In genomic region chr3:107562591-107562990, GRCm38 (mm10) we compare ENCODE assay signal across 34 mouse cellular contexts. TPM values are rescaled to one million over a fixed set of nuclear protein-coding genes. Genes with fewer than 3 reads are reported as not detected.
DNase-seq lines count a peak whose midpoint lies in the region; ATAC-seq and TF ChIP-seq lines count a peak whose summit lies in the region.
"Had no signal": no experiment of that assay in that cellular context is flagged by ENCODE, and none has a peak within 500 bp of the region (broad histone marks: within the 10 kb centered on the region; RNA-seq: fewer than 3 reads in every experiment).

No protein-coding gene starts in this region.

- no peak overlapping the region for H3K9ac ChIP-seq in kidney, embryonic 14.5 days (ENCODE audit: low read depth, low read length)
- H3K9ac ChIP-seq in midbrain, embryonic 11.5 days (ENCODE audit: low read length), result no peak overlapping the region
- no peak overlapping the region for H3K9ac ChIP-seq in midbrain, embryonic 13.5 days (replicated peaks)
- H3K9ac ChIP-seq: embryonic facial prominence, embryonic 13.5 days; forebrain, embryonic 12.5 days; forebrain, embryonic 15.5 days; heart, embryonic 15.5 days; hindbrain, embryonic 14.5 days had no signal

- no peak for ATAC-seq in cerebellum, adult (ENCODE audit: insufficient number of reproducible peaks, low FRiP score, low TSS enrichment)
- 0 out of 2 replicates have a peak, but pooled peaks have one; percentile 11 for ATAC-seq in kidney, embryonic 14.5 days (ENCODE audit: low FRiP score, low TSS enrichment)
- ATAC-seq in midbrain, embryonic 11.5 days (ENCODE audit: low FRiP score), result no peak
- no peak for ATAC-seq in midbrain, embryonic 13.5 days
- ATAC-seq: activated CD4-positive, CD25-positive, alpha-beta regulatory T cell, adult 4 months; forebrain, embryonic 15.5 days; hindbrain, postnatal 0 days; inflammation-experienced regulatory T-cells, adult 6 months; intestine, embryonic 16.5 days had no signal

- TF ChIP-seq CTCF in layer of hippocampus, adult 2 months (conservative IDR thresholded peaks at IDR 0.05), result no peak

- peaks cover 4% of the 10 kb centered on the region; the same call in 1 of the 2 replicates for H3K4me1 ChIP-seq in kidney, embryonic 14.5 days (ENCODE audit: control insufficient read depth, insufficient read depth, low read length)
- no peaks in the 10 kb centered on the region for H3K4me1 ChIP-seq in midbrain, embryonic 11.5 days (ENCODE audit: control insufficient read depth, insufficient read depth, low read length)
- no peaks in the 10 kb centered on the region for H3K4me1 ChIP-seq in midbrain, embryonic 13.5 days (replicated peaks)
- H3K4me1 ChIP-seq: forebrain, embryonic 12.5 days; forebrain, embryonic 15.5 days had no signal

- peak; percentile 34 to 64 for DNase-seq in cerebellum, postnatal 25 days
- no peak for DNase-seq in kidney, adult 11 months
- peak; percentile 10 for DNase-seq in midbrain, embryonic 11.5 days (ENCODE audit: low spot score, missing footprints)
- DNase-seq in layer of hippocampus, adult 2 months (ENCODE audit: low spot score in 2 of 2), result no peak
- DNase-seq: adrenal gland, adult 8-10 months; adrenal gland, postnatal 25 days; cerebellum, adult 18-20 months; cerebellum, adult 9-11 months; embryo, embryonic 11 days; gastrocnemius, postnatal 25 days; heart, adult 18-20 months; heart, postnatal 10 days; heart, postnatal 4 days had no signal

- no peak overlapping the region for H3K4me3 ChIP-seq in kidney, embryonic 14.5 days (ENCODE audit: low read length)
- no peak overlapping the region for H3K4me3 ChIP-seq in midbrain, embryonic 11.5 days (ENCODE audit: low read depth, low read length)
- H3K4me3 ChIP-seq in midbrain, embryonic 13.5 days (replicated peaks), result no peak overlapping the region
- no peak overlapping the region for H3K4me3 ChIP-seq in layer of hippocampus, adult 2 months
- H3K4me3 ChIP-seq: embryonic facial prominence, embryonic 10.5 days; embryonic facial prominence, embryonic 13.5 days; erythroblast, embryonic 14.5 days; forebrain, embryonic 12.5 days; forebrain, embryonic 15.5 days; heart, embryonic 15.5 days had no signal

- no peaks in the 10 kb centered on the region for H3K9me3 ChIP-seq in kidney, embryonic 14.5 days (ENCODE audit: control insufficient read depth, low read length)
- H3K9me3 ChIP-seq in midbrain, embryonic 11.5 days (ENCODE audit: control insufficient read depth, low read length), result no peaks in the 10 kb centered on the region
- H3K9me3 ChIP-seq in midbrain, embryonic 13.5 days, result no peaks in the 10 kb centered on the region
- H3K9me3 ChIP-seq: embryonic facial prominence, embryonic 10.5 days; embryonic facial prominence, embryonic 13.5 days; forebrain, embryonic 12.5 days; forebrain, embryonic 15.5 days; heart, embryonic 15.5 days had no signal

- peaks cover 11% of the 10 kb centered on the region for H3K27me3 ChIP-seq in kidney, embryonic 14.5 days (ENCODE audit: control insufficient read depth, insufficient read depth, low read length)
- H3K27me3 ChIP-seq in midbrain, embryonic 11.5 days (ENCODE audit: control insufficient read depth, insufficient read depth, low read length), result no peaks in the 10 kb centered on the region
- H3K27me3 ChIP-seq in midbrain, embryonic 13.5 days, result no peaks in the 10 kb centered on the region
- H3K27me3 ChIP-seq: embryonic facial prominence, embryonic 13.5 days; forebrain, embryonic 15.5 days had no signal

- no peak overlapping the region for H3K4me2 ChIP-seq in kidney, embryonic 14.5 days (replicated peaks; ENCODE audit: low read depth, low read length)
- no peak overlapping the region for H3K4me2 ChIP-seq in midbrain, embryonic 11.5 days
- H3K4me2 ChIP-seq in midbrain, embryonic 13.5 days (replicated peaks), result no peak overlapping the region
- H3K4me2 ChIP-seq: embryonic facial prominence, embryonic 13.5 days; forebrain, embryonic 12.5 days; forebrain, embryonic 15.5 days; heart, embryonic 11.5 days; heart, embryonic 15.5 days; hindbrain, embryonic 14.5 days had no signal

- H3K36me3 ChIP-seq in kidney, embryonic 14.5 days (ENCODE audit: control insufficient read depth, insufficient read depth, low read length), result no peaks in the 10 kb centered on the region
- no peaks in the 10 kb centered on the region for H3K36me3 ChIP-seq in midbrain, embryonic 11.5 days (ENCODE audit: control insufficient read depth, insufficient read depth, low read length)
- H3K36me3 ChIP-seq in midbrain, embryonic 13.5 days, result no peaks in the 10 kb centered on the region
- H3K36me3 ChIP-seq: embryonic facial prominence, embryonic 10.5 days; embryonic facial prominence, embryonic 13.5 days; forebrain, embryonic 12.5 days; forebrain, embryonic 15.5 days; heart, embryonic 15.5 days had no signal

- 45% methylated on average over 4 of the region's 4 CpGs for WGBS in kidney, embryonic 14.5 days
- WGBS in midbrain, embryonic 11.5 days, result 82% methylated on average over 4 of the region's 4 CpGs
- WGBS in midbrain, embryonic 13.5 days, result 82% methylated on average over 4 of the region's 4 CpGs

- H3K27ac ChIP-seq in kidney, embryonic 14.5 days (ENCODE audit: low read depth, low read length), result no peak overlapping the region
- no peak overlapping the region for H3K27ac ChIP-seq in midbrain, embryonic 11.5 days (ENCODE audit: low read depth, low read length)
- H3K27ac ChIP-seq in midbrain, embryonic 13.5 days, result no peak overlapping the region
- no peak overlapping the region for H3K27ac ChIP-seq in layer of hippocampus, adult 2 months
- H3K27ac ChIP-seq: embryonic facial prominence, embryonic 13.5 days; forebrain, embryonic 12.5 days; forebrain, embryonic 15.5 days; hindbrain, embryonic 14.5 days; hindbrain, postnatal 0 days had no signal

RNA-seq across cellular contexts. Expression of gene Ubl4b, which starts 7.7 kb away (rescaled TPM):
- not detected in 2 replicates for polyA plus RNA-seq in kidney, embryonic 14.5 days (2014; fragmentation: Nextera tagmentation; extraction: Ambion mirVana)
- polyA plus RNA-seq in midbrain, embryonic 11.5 days (2014; fragmentation: Nextera tagmentation; extraction: Ambion mirVana), result not detected in 2 replicates
- polyA plus RNA-seq in midbrain, embryonic 13.5 days (2015; fragmentation: Nextera tagmentation; extraction: Ambion mirVana), result not detected in 2 replicates
- not detected for total RNA-seq in layer of hippocampus, adult 2 months (2021)
- total RNA-seq: adrenal gland, adult 8-10 months; adrenal gland, postnatal 25 days; ES-E14; gastrocnemius, adult 8-10 months; gastrocnemius, postnatal 25 days; heart, adult 18-20 months; heart, postnatal 10 days; heart, postnatal 4 days; hindbrain, postnatal 0 days had no signal
- polyA plus RNA-seq: activated CD4-positive, CD25-positive, alpha-beta regulatory T cell, adult 4 months; brain, embryonic 14.5 days; cortical plate, adult 2 months; erythroblast, embryonic 14.5 days; forebrain, embryonic 15.5 days; heart, embryonic 11.5 days; heart, embryonic 15.5 days; hindbrain, embryonic 11.5 days; hindbrain, embryonic 14.5 days; hindbrain, postnatal 0 days; inflammation-experienced regulatory T-cells, adult 6 months; intestine, embryonic 16.5 days had no signal

RNA-seq across cellular contexts. Expression of gene Alx3, which starts 32.2 kb away (rescaled TPM):
- 0.26 TPM in 1 of 2 replicates, not detected in the other for polyA plus RNA-seq in kidney, embryonic 14.5 days (2014; fragmentation: Nextera tagmentation; extraction: Ambion mirVana)
- polyA plus RNA-seq in midbrain, embryonic 11.5 days (2014; fragmentation: Nextera tagmentation; extraction: Ambion mirVana), result 2.8 and 3.3 TPM in 2 replicates
- 0.49 and 1.2 TPM in 2 replicates for polyA plus RNA-seq in midbrain, embryonic 13.5 days (2015; fragmentation: Nextera tagmentation; extraction: Ambion mirVana)
- under 1 TPM; 0.56 to 0.84 TPM for total RNA-seq in layer of hippocampus, adult 2 months (2021)
- total RNA-seq: adrenal gland, adult 8-10 months; adrenal gland, postnatal 25 days; gastrocnemius, adult 8-10 months; gastrocnemius, postnatal 25 days; heart, adult 18-20 months; heart, postnatal 4 days had no signal
- polyA plus RNA-seq: activated CD4-positive, CD25-positive, alpha-beta regulatory T cell, adult 4 months; erythroblast, embryonic 14.5 days; gonadal fat pad, adult 2 months; hindbrain, embryonic 14.5 days; inflammation-experienced regulatory T-cells, adult 6 months; intestine, embryonic 16.5 days had no signal

RNA-seq across cellular contexts. Expression of gene Slc6a17, which starts 44.8 kb away (rescaled TPM):
- 1.7 and 2.9 TPM in 2 replicates for polyA plus RNA-seq in kidney, embryonic 14.5 days (2014; fragmentation: Nextera tagmentation; extraction: Ambion mirVana)
- 1.8 and 1.9 TPM in 2 replicates for polyA plus RNA-seq in midbrain, embryonic 11.5 days (2014; fragmentation: Nextera tagmentation; extraction: Ambion mirVana)
- polyA plus RNA-seq in midbrain, embryonic 13.5 days (2015; fragmentation: Nextera tagmentation; extraction: Ambion mirVana), result 6.0 and 13.4 TPM in 2 replicates
- total RNA-seq in layer of hippocampus, adult 2 months (2021), result 100 to 1,000 TPM; 276 to 290 TPM
- polyA plus RNA-seq: activated CD4-positive, CD25-positive, alpha-beta regulatory T cell, adult 4 months; erythroblast, embryonic 14.5 days; inflammation-experienced regulatory T-cells, adult 6 months had no signal

Comparison
In these comparisons a context has a peak if more than half of its experiments do, and no peak if none do; other contexts are left out.
1. DNase-seq: peak in cerebellum, postnatal 25 days (2 of 2) and midbrain, embryonic 11.5 days (single experiment); none in kidney, adult 11 months (single experiment) and layer of hippocampus, adult 2 months (0 of 2).